Mouse (Mus musculus): ENCODE results near the gene Plod2. TPM values are rescaled to one million over a fixed set of nuclear protein-coding genes. Genes with fewer than 3 reads are reported as not detected.

Plod2 gene
- total and polyA plus RNA-seq, 3 experiments: not detected

DNA sequence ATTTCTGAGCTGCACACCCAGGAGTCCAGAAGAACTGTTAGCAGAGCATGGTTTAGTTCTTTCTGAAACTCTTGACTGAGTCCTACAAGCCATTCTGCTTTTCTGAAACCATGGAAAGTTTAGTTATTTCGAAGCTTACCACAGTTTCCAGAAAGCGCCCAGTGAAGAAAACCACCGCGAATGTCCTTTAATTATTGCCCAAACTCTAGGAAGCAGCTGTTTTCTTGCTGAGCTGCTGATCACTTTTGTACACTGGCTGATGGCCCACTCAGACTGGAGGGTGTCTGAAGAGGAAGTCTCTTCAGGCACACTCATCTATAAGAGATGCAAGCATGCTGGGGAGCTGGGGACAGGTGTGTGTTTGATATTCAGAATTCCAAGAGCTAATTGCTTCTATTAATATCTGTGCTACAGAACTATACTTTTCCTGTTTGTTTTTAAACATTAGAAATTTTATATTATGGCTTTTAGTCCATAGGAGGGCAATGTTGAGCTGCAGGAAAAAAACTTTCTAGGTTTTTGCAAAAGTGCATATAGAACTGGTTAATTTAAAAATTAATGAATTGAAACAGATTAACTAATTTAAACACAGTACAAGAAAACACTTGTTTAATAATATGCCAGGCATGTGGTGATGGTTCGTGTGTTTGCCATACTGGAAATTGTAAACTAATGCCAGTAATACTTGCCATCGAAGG lies 97.3 kb downstream of the Plod2 start (continued):
- TF ChIP-seq EP300 (IDR thresholded peaks at IDR 0.05; ENCODE audit: low read length) (peak; percentile 89), SIN3A (IDR thresholded peaks at IDR 0.05; ENCODE audit: low read length) (peak; percentile 45; the same call in 1 of the 2 replicates)

DNA sequence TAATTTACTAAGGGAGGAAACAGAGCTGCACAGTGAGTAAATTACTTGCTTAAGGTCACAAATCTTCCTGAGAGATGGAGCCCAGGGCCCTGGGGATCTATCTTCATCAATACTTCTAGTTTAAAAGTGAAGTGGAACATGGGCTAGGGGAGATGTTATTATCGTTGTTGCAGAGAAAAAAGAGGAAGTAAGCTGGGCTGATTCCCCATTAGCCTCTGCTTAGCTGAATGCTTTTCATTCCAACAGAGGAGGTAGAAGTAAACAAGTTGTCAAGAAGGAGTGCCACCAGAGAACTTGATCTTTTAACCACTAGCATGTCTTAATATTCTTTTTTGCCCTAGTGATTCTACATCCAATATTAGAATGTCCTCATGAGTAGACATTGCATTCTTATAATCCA lies 99.7 kb downstream of the Plod2 start:
- no peak overlapping the region for H3K27ac ChIP-seq (ENCODE audit: insufficient read depth, low read depth)
- H3K27me3 ChIP-seq (replicated peaks): no peaks in the 10 kb centered on the region
- H3K79me2 ChIP-seq (replicated peaks; ENCODE audit: control insufficient read depth, extremely low read depth, insufficient read depth, poor library complexity, severe bottlenecking): no peaks in the 10 kb centered on the region
- dilution Hi-C loops (cut with MboI; ENCODE audit: extremely low pct_ligation_motif_present, extremely low pct_unique_long_range_greater_than_20kb, low sequenced_read_pairs) (no loop called here), in situ Hi-C loops (cut with MboI; ENCODE audit: low pct_ligation_motif_present, low pct_unique_long_range_greater_than_20kb, low sequenced_read_pairs) (no loop called here)
- peaks cover 0 to 22% of the 10 kb centered on the region in 2 experiments; a peak in 2 of 4 replicates for H3K4me1 ChIP-seq (ENCODE audit: control insufficient read depth in 1 of 2, insufficient read depth in 2 of 2)
- no peaks in the 10 kb centered on the region for H3K36me3 ChIP-seq (replicated peaks in 1 of 2; ENCODE audit: control insufficient read depth in 1 of 2, insufficient read depth in 1 of 2, low read length in 1 of 2)
- H3K4me2 ChIP-seq (ENCODE audit: insufficient read depth, low read depth, poor library complexity, severe bottlenecking): no peak overlapping the region
- no peak overlapping the region for H3K9ac ChIP-seq (ENCODE audit: insufficient read depth, low read depth)
- TF ChIP-seq KAT2A (IDR thresholded peaks at IDR 0.05; ENCODE audit: insufficient replicate concordance, low read length) (no peak), EP300 (IDR thresholded peaks at IDR 0.05; ENCODE audit: low read length) (peak; percentile 32; the same call in 1 of the 2 replicates)
- no peaks in the 10 kb centered on the region for H3K9me3 ChIP-seq (replicated peaks; ENCODE audit: low read length)
- peak; percentile 46 for DNase-seq (ENCODE audit: extremely low read depth)
- no peak overlapping the region for H3K4me3 ChIP-seq (replicated peaks in 1 of 3; ENCODE audit: low read depth in 2 of 3, low read length in 2 of 3, poor library complexity in 1 of 3)

Other genes with a start within 250 kb of the Plod2 start
- gene 1700057G04Rik, start 232.8 kb upstream of the Plod2 start, total RNA-seq (2012; rRNA removed): not detected in 2 replicates
- gene 1700057G04Rik, start 232.8 kb upstream of the Plod2 start, total RNA-seq (2014; rRNA removed): 0.41 TPM in 1 of 2 replicates, not detected in the other
- not detected in 2 replicates for gene 1700057G04Rik, start 232.8 kb upstream of the Plod2 start, polyA plus RNA-seq (2012; ENCODE audit: insufficient read length, low read depth)
- not detected in 2 replicates for gene Plscr4, start 84.8 kb upstream of the Plod2 start, total RNA-seq (2012; rRNA removed)
- gene Plscr4, start 84.8 kb upstream of the Plod2 start, total RNA-seq (2014; rRNA removed): 0.07 TPM in 1 of 2 replicates, not detected in the other
- gene Plscr4, start 84.8 kb upstream of the Plod2 start, polyA plus RNA-seq (2012; ENCODE audit: insufficient read length, low read depth): 0.10 TPM in 1 of 2 replicates, not detected in the other

Data from CH12.LX (cell line).